Mouse (Mus musculus) right cerebral cortex, postnatal 4 days (tissue): ENCODE results near the gene Fkbp10.

ENCODE experiments used
- DNase-seq: peaks from one replicate; pipeline ENCODE4 v3.0.0-alpha.2; 2022

The Fkbp10 gene

GRCm38 (mm10) chr11:100414914-100415822, at the start of gene Fkbp10:
Gene Fkbp10 (plus strand): TSS chr11:100415697.
- no peak for DNase-seq

- no peak for DNase-seq
These were observed 46.4 kb upstream of the Fkbp10 start for GRCm38 (mm10) chr11:100369145-100369544.

GRCm38 (mm10) chr11:100369822-100370221, 45.7 kb upstream of the Fkbp10 start:
- DNase-seq: no peak

GRCm38 (mm10) chr11:100371981-100372558, 43.4 kb upstream of the Fkbp10 start:
- DNase-seq: no peak

- no peak for DNase-seq
These were observed 40.4 kb upstream of the Fkbp10 start for GRCm38 (mm10) chr11:100375127-100375526.

- no peak for DNase-seq
These were observed 39.5 kb upstream of the Fkbp10 start for GRCm38 (mm10) chr11:100376005-100376404.

- no peak for DNase-seq
These were observed 38.6 kb upstream of the Fkbp10 start for GRCm38 (mm10) chr11:100376746-100377389.

GRCm38 (mm10) chr11:100377989-100378388, 37.5 kb upstream of the Fkbp10 start:
- no peak for DNase-seq

- no peak for DNase-seq
These were observed 37.1 kb upstream of the Fkbp10 start for GRCm38 (mm10) chr11:100378446-100378845.

- no peak for DNase-seq
These were observed 36.2 kb upstream of the Fkbp10 start for GRCm38 (mm10) chr11:100379311-100379710.

- DNase-seq: no peak
These were observed 32.8 kb upstream of the Fkbp10 start for GRCm38 (mm10) chr11:100382682-100383081.

- DNase-seq: no peak
These were observed 30.5 kb upstream of the Fkbp10 start for GRCm38 (mm10) chr11:100385016-100385415.

GRCm38 (mm10) chr11:100386586-100386985, 28.9 kb upstream of the Fkbp10 start:
- no peak for DNase-seq

GRCm38 (mm10) chr11:100387111-100387510, 28.4 kb upstream of the Fkbp10 start:
- no peak for DNase-seq

- DNase-seq: no peak
These were observed 27.7 kb upstream of the Fkbp10 start for GRCm38 (mm10) chr11:100387589-100388375.

- DNase-seq: no peak
These were observed 26.9 kb upstream of the Fkbp10 start for GRCm38 (mm10) chr11:100388588-100388987.

- no peak for DNase-seq
These were observed 25.5 kb upstream of the Fkbp10 start for GRCm38 (mm10) chr11:100389931-100390445.

- DNase-seq: no peak
These were observed 24.2 kb upstream of the Fkbp10 start for GRCm38 (mm10) chr11:100391081-100391883.

- DNase-seq: no peak
These were observed 23.6 kb upstream of the Fkbp10 start for GRCm38 (mm10) chr11:100391884-100392345.

GRCm38 (mm10) chr11:100392958-100393357, 22.5 kb upstream of the Fkbp10 start:
- no peak for DNase-seq

GRCm38 (mm10) chr11:100393733-100394132, 21.8 kb upstream of the Fkbp10 start:
- DNase-seq: no peak
